Mouse (Mus musculus) myocyte (in vitro differentiated cells): Measurements from ENCODE around the gene Dlx4.

ENCODE experiments used
- E2F4 ChIP-seq: IDR thresholded peaks from one replicate; pipeline ENCODE4 v1.6.1; 2011; ENCODE audit warnings: mild to moderate bottlenecking, control low read depth, moderate library complexity; ENCODE audit not compliant: insufficient read depth
- MAX ChIP-seq: IDR thresholded peaks from one replicate; pipeline ENCODE4 v1.6.1; 2011; ENCODE audit warnings: low read depth, mild to moderate bottlenecking, control low read depth
- MYOG ChIP-seq, 3 experiments: IDR thresholded peaks; one replicate each; pipeline ENCODE4 v1.6.1; 2011; ENCODE audit warnings: control low read depth in 2 of 3, low read depth in 2 of 3, mild to moderate bottlenecking in 2 of 3; ENCODE audit not compliant: insufficient read length in 2 of 3, control insufficient read depth in 1 of 3, insufficient read depth in 1 of 3
- POLR2A ChIP-seq: IDR thresholded peaks from one replicate; pipeline ENCODE4 v1.6.1; 2011; ENCODE audit warnings: low read depth, mild to moderate bottlenecking, control low read depth, moderate library complexity; ENCODE audit not compliant: insufficient read length
- POLR2AphosphoS2 ChIP-seq: IDR thresholded peaks from one replicate; pipeline ENCODE4 v1.6.1; 2011; ENCODE audit warnings: low read depth, control low read depth; ENCODE audit not compliant: insufficient read length
- SRF ChIP-seq: IDR thresholded peaks from one replicate; pipeline ENCODE4 v1.6.1; 2011; ENCODE audit warnings: low read depth; ENCODE audit not compliant: control insufficient read depth, insufficient read length
- USF1 ChIP-seq: IDR thresholded peaks from one replicate; pipeline ENCODE4 v1.6.1; 2011; ENCODE audit warnings: low read depth, mild to moderate bottlenecking, control low read depth, moderate library complexity

- TF ChIP-seq POLR2A, result no peak
- no peak for TF ChIP-seq POLR2AphosphoS2
- no peak for TF ChIP-seq USF1
- TF ChIP-seq MAX, result no peak
- no peak for TF ChIP-seq E2F4
- TF ChIP-seq MYOG (IDR thresholded peaks at IDR 0.05; ENCODE audit: control insufficient read depth in 1 of 3, insufficient read depth in 1 of 3, insufficient read length in 2 of 3, low read depth in 2 of 3), result no peak
- no peak for TF ChIP-seq SRF
Observed at GRCm38 (mm10) chr11:95157356-95157755, 11.3 kb upstream of the Dlx4 start.
